Mouse (Mus musculus): Measurements from ENCODE around the gene Psmd7. TPM values are rescaled to one million over a fixed set of nuclear protein-coding genes. Genes with fewer than 3 reads are reported as not detected.
"Not testable (repeated sequence)": the region's sequence is repeated elsewhere in the genome, so short reads cannot be mapped to it uniquely, and the experiment has no call there.

The Psmd7 gene
- 13.5 and 35.9 TPM in 2 replicates for polyA plus RNA-seq (2012; ENCODE audit: insufficient read depth, low replicate concordance)

- Histone ChIP-seq H3K27me3 (replicated peaks) (peaks cover 3% of the 10 kb centered on the region), H3K4me1 (peaks cover 19% of the 10 kb centered on the region), H3K9me3 (no peaks in the 10 kb centered on the region), H3K4me3 (replicated peaks) (peak within 1 kb of the TSS; percentile 100), H3K36me3 (replicated peaks; ENCODE audit: low read length) (peaks cover 34% of the 10 kb centered on the region)
- TF ChIP-seq GATA1 (IDR thresholded peaks at IDR 0.05; ENCODE audit: borderline replicate concordance, low read length) (no peak), FLI1 (IDR thresholded peaks at IDR 0.05; ENCODE audit: low read length) (peak; percentile 77)
Measured at GRCm38 (mm10) chr8:107587995-107588780, at the start of gene Psmd7. Gene Psmd7, minus strand, starts transcription at chr8:107588464.

- Histone ChIP-seq H3K4me1 (no peaks in the 10 kb centered on the region), H3K27me3 (replicated peaks) (peaks cover 3% of the 10 kb centered on the region), H3K9me3 (peaks cover 4% of the 10 kb centered on the region; the same call in 1 of the 2 replicates), H3K36me3 (replicated peaks; ENCODE audit: low read length) (no peaks in the 10 kb centered on the region), H3K4me3 (replicated peaks) (no peak overlapping the region)
- TF ChIP-seq FLI1 (IDR thresholded peaks at IDR 0.05; ENCODE audit: low read length): no peak
- TF ChIP-seq GATA1 (IDR thresholded peaks at IDR 0.05; ENCODE audit: borderline replicate concordance, low read length): no peak
Measured at GRCm38 (mm10) chr8:107633734-107634133, 45.5 kb upstream of the Psmd7 start.

GRCm38 (mm10) chr8:107629701-107630100 is 41.4 kb upstream of the Psmd7 start:
- Histone ChIP-seq H3K27me3 (replicated peaks) (peaks cover 3% of the 10 kb centered on the region), H3K4me1 (no peaks in the 10 kb centered on the region), H3K4me3 (replicated peaks) (no peak overlapping the region), H3K9me3 (peaks cover 4% of the 10 kb centered on the region; the same call in 1 of the 2 replicates), H3K36me3 (replicated peaks; ENCODE audit: low read length) (no peaks in the 10 kb centered on the region)
- TF ChIP-seq GATA1 (IDR thresholded peaks at IDR 0.05; ENCODE audit: borderline replicate concordance, low read length): no peak
- TF ChIP-seq FLI1 (IDR thresholded peaks at IDR 0.05; ENCODE audit: low read length): no peak

GRCm38 (mm10) chr8:107628501-107629149 is 40.4 kb upstream of the Psmd7 start:
- H3K36me3 ChIP-seq (replicated peaks; ENCODE audit: low read length): no peaks in the 10 kb centered on the region
- TF ChIP-seq GATA1 (IDR thresholded peaks at IDR 0.05; ENCODE audit: borderline replicate concordance, low read length): no peak
- no peak for TF ChIP-seq FLI1 (IDR thresholded peaks at IDR 0.05; ENCODE audit: low read length)
- peaks cover 4% of the 10 kb centered on the region; the same call in 1 of the 2 replicates for H3K9me3 ChIP-seq
- H3K4me1 ChIP-seq: no peaks in the 10 kb centered on the region
- no peak overlapping the region for H3K4me3 ChIP-seq (replicated peaks)
- peaks cover 3% of the 10 kb centered on the region for H3K27me3 ChIP-seq (replicated peaks)

GRCm38 (mm10) chr8:107627881-107628280 is 39.6 kb upstream of the Psmd7 start:
- peaks cover under 1% of the 10 kb centered on the region; the same call in 1 of the 2 replicates for H3K4me1 ChIP-seq
- no peak overlapping the region for H3K4me3 ChIP-seq (replicated peaks)
- peaks cover 4% of the 10 kb centered on the region; the same call in 1 of the 2 replicates for H3K9me3 ChIP-seq
- TF ChIP-seq FLI1 (IDR thresholded peaks at IDR 0.05; ENCODE audit: low read length) (no peak), GATA1 (IDR thresholded peaks at IDR 0.05; ENCODE audit: borderline replicate concordance, low read length) (no peak)
- H3K27me3 ChIP-seq (replicated peaks): peaks cover 3% of the 10 kb centered on the region
- no peaks in the 10 kb centered on the region for H3K36me3 ChIP-seq (replicated peaks; ENCODE audit: low read length)

- H3K4me1 ChIP-seq: peaks cover 35% of the 10 kb centered on the region
- not testable (repeated sequence) for H3K36me3 ChIP-seq (replicated peaks; ENCODE audit: low read length); H3K9me3 ChIP-seq; H3K4me3 ChIP-seq (replicated peaks); H3K27me3 ChIP-seq (replicated peaks)
Measured at GRCm38 (mm10) chr8:107624301-107624700, 36.0 kb upstream of the Psmd7 start.

- Histone ChIP-seq H3K27me3 (replicated peaks) (no peaks in the 10 kb centered on the region), H3K4me1 (peaks cover 48% of the 10 kb centered on the region), H3K36me3 (replicated peaks; ENCODE audit: low read length) (peaks cover 5% of the 10 kb centered on the region), H3K4me3 (replicated peaks) (peak overlapping the region; percentile 59), H3K9me3 (peaks cover 12% of the 10 kb centered on the region)
- TF ChIP-seq GATA1 (IDR thresholded peaks at IDR 0.05; ENCODE audit: borderline replicate concordance, low read length) (no peak), FLI1 (IDR thresholded peaks at IDR 0.05; ENCODE audit: low read length) (no peak)
Measured at GRCm38 (mm10) chr8:107621930-107622623, 33.8 kb upstream of the Psmd7 start.

GRCm38 (mm10) chr8:107621136-107621535 is 32.9 kb upstream of the Psmd7 start:
- TF ChIP-seq GATA1 (IDR thresholded peaks at IDR 0.05; ENCODE audit: borderline replicate concordance, low read length) (peak; percentile 42; the same call in 2 of the 3 replicates), FLI1 (IDR thresholded peaks at IDR 0.05; ENCODE audit: low read length) (no peak)
- Histone ChIP-seq H3K27me3 (replicated peaks) (no peaks in the 10 kb centered on the region), H3K4me3 (replicated peaks) (peak overlapping the region; percentile 69), H3K9me3 (peaks cover 12% of the 10 kb centered on the region), H3K36me3 (replicated peaks; ENCODE audit: low read length) (peaks cover 5% of the 10 kb centered on the region), H3K4me1 (peaks cover 48% of the 10 kb centered on the region)

- TF ChIP-seq FLI1 (IDR thresholded peaks at IDR 0.05; ENCODE audit: low read length): no peak
- TF ChIP-seq GATA1 (IDR thresholded peaks at IDR 0.05; ENCODE audit: borderline replicate concordance, low read length): no peak
- peaks cover 12% of the 10 kb centered on the region for H3K9me3 ChIP-seq
- no peaks in the 10 kb centered on the region for H3K27me3 ChIP-seq (replicated peaks)
- H3K4me3 ChIP-seq (replicated peaks): peak overlapping the region; percentile 71
- H3K4me1 ChIP-seq: peaks cover 51% of the 10 kb centered on the region
- peaks cover 5% of the 10 kb centered on the region for H3K36me3 ChIP-seq (replicated peaks; ENCODE audit: low read length)
Measured at GRCm38 (mm10) chr8:107618499-107618898, 30.2 kb upstream of the Psmd7 start.

All from megakaryocyte, embryonic 14.5 days (primary cell).